ENCODE assay signal across 8 mouse cellular contexts in genomic region chrX:166238831-166239460, GRCm38 (mm10). TPM values are rescaled to one million over a fixed set of nuclear protein-coding genes. Genes with fewer than 3 reads are reported as not detected.
DNase-seq lines count a peak whose midpoint lies in the region; ATAC-seq lines count a peak whose summit lies in the region.

Gene Gpm6b, plus strand, starts transcription at chrX:166238911.

- H3K9me3 ChIP-seq in intestine, embryonic 14.5 days (ENCODE audit: control insufficient read depth, low read length): no peaks in the 10 kb centered on the region

- intact Hi-C loops in left cerebral cortex, postnatal 25 days (cut with DNase I): loop anchor here (5.0 kb wide), 2 partner anchors 62 to 103 kb away; no protein-coding TSS in a partner anchor

- DNase-seq in layer of hippocampus, adult 11-12 months (ENCODE audit: low spot score): peak; percentile 36
- no peak for DNase-seq in layer of hippocampus, adult 9-10 months (ENCODE audit: low spot score)
- DNase-seq in intestine, embryonic 14.5 days (ENCODE audit: low spot score): peak; percentile 73
- DNase-seq in left cerebral cortex, postnatal 25 days (ENCODE audit: low spot score in 2 of 2): peak; percentile 40 to 47
- DNase-seq in right cerebral cortex, postnatal 25 days: peak; percentile 59

- peaks cover 31% of the 10 kb centered on the region; the same call in 1 of the 2 replicates for H3K27me3 ChIP-seq in intestine, embryonic 14.5 days (replicated peaks; ENCODE audit: control insufficient read depth, insufficient read depth, low read length)

- peak within 1 kb of the TSS; percentile 76 for H3K4me2 ChIP-seq in intestine, embryonic 14.5 days (ENCODE audit: low read length)

- no peaks in the 10 kb centered on the region for H3K36me3 ChIP-seq in intestine, embryonic 14.5 days (ENCODE audit: control insufficient read depth, insufficient read depth, low read length)

- H3K4me3 ChIP-seq in intestine, embryonic 14.5 days (ENCODE audit: low read depth, low read length): peak within 1 kb of the TSS; percentile 48

- H3K27ac ChIP-seq in intestine, embryonic 14.5 days (ENCODE audit: low read depth): no peak within 1 kb of the TSS

- 20% methylated on average over 53 of the region's 63 CpGs for WGBS in intestine, embryonic 14.5 days

- ATAC-seq in common myeloid progenitor, adult 5-6 weeks (replicated peaks; ENCODE audit: low read depth, poor library complexity, severe bottlenecking): peak; percentile 67
- ATAC-seq in granulocyte monocyte progenitor cell, adult 5-6 weeks (replicated peaks; ENCODE audit: poor library complexity, severe bottlenecking): peak; percentile 86
- peak; percentile 87 for ATAC-seq in intestine, embryonic 14.5 days (replicated peaks; ENCODE audit: low FRiP score, low TSS enrichment, low read depth)
- ATAC-seq in megakaryocyte-erythroid progenitor cell, adult 5-6 weeks (replicated peaks; ENCODE audit: low FRiP score, low TSS enrichment, poor library complexity, severe bottlenecking): 0 out of 2 replicates have a peak, but pooled peaks have one; percentile 41

- peak within 1 kb of the TSS; percentile 51 for H3K9ac ChIP-seq in intestine, embryonic 14.5 days (ENCODE audit: low read length)

- H3K4me1 ChIP-seq in intestine, embryonic 14.5 days (replicated peaks; ENCODE audit: control insufficient read depth, insufficient read depth, low read length): no peaks in the 10 kb centered on the region

RNA-seq across cellular contexts. Expression of gene Gpm6b, which starts in this region (rescaled TPM):
- total RNA-seq in common myeloid progenitor, adult 5-6 weeks (2017): 0.05 and 0.82 TPM in 2 replicates
- 0.45 TPM in 1 of 2 replicates, not detected in the other for total RNA-seq in granulocyte monocyte progenitor cell, adult 5-6 weeks (2014; fragmentation: Nextera tagmentation)
- 0.39 TPM in 1 of 2 replicates, not detected in the other for total RNA-seq in granulocyte monocyte progenitor cell, adult 5-6 weeks (2017)
- 24.2 and 26.5 TPM in 2 replicates for polyA plus RNA-seq in intestine, embryonic 14.5 days (2014; fragmentation: Nextera tagmentation; extraction: Ambion mirVana)
- 100 to 1,000 TPM; 729 to 756 TPM for total RNA-seq in left cerebral cortex, postnatal 25 days (2021)
- not detected in 2 replicates for total RNA-seq in megakaryocyte-erythroid progenitor cell, adult 5-6 weeks (2014; fragmentation: Nextera tagmentation)
- 0.57 TPM in 1 of 2 replicates, not detected in the other for total RNA-seq in megakaryocyte-erythroid progenitor cell, adult 5-6 weeks (2017)

Comparison
In these comparisons a context has a peak if more than half of its experiments do, and no peak if none do; other contexts are left out.
1. RNA of gene Gpm6b (total RNA-seq): 729 to 756 TPM in left cerebral cortex, postnatal 25 days; 0.05 to 0.82 TPM in common myeloid progenitor, adult 5-6 weeks, 0.39 to 0.45 TPM in granulocyte monocyte progenitor cell, adult 5-6 weeks and 0.57 TPM in megakaryocyte-erythroid progenitor cell, adult 5-6 weeks; every median in the first group is over 100 times any median in the second.
2. Peak in ATAC-seq in common myeloid progenitor, adult 5-6 weeks; RNA of the gene not detected or under 1 TPM.
3. Peak in ATAC-seq in granulocyte monocyte progenitor cell, adult 5-6 weeks; RNA of the gene not detected or under 1 TPM.
4. Peak in ATAC-seq in megakaryocyte-erythroid progenitor cell, adult 5-6 weeks; RNA of the gene not detected or under 1 TPM.
5. Peak in every context shown above with its lines, with median percentiles within 50 percentile points of each other: ATAC-seq.